Mouse (Mus musculus) myocyte (in vitro differentiated cells): Measurements from ENCODE around the gene Selenow.

Experiments used
- CEBPB ChIP-seq: IDR thresholded peaks from 2 replicates; pipeline ENCODE4 v1.6.1; 2011; ENCODE audit warnings: mild to moderate bottlenecking, moderate library complexity; ENCODE audit not compliant: poor library complexity, insufficient read depth, severe bottlenecking
- MAX ChIP-seq: IDR thresholded peaks from one replicate; pipeline ENCODE4 v1.6.1; 2011; ENCODE audit warnings: low read depth, mild to moderate bottlenecking, control low read depth
- MYOD1 ChIP-seq, 3 experiments: IDR thresholded peaks; one replicate each; pipeline ENCODE4 v1.6.1; 2011; ENCODE audit warnings: control low read depth in 2 of 3, low read depth in 2 of 3, mild to moderate bottlenecking in 2 of 3, moderate library complexity in 1 of 3; ENCODE audit not compliant: insufficient read length in 2 of 3, control insufficient read depth in 1 of 3
- MYOG ChIP-seq, 3 experiments: IDR thresholded peaks; one replicate each; pipeline ENCODE4 v1.6.1; 2011; ENCODE audit warnings: control low read depth in 2 of 3, low read depth in 2 of 3, mild to moderate bottlenecking in 2 of 3; ENCODE audit not compliant: insufficient read length in 2 of 3, control insufficient read depth in 1 of 3, insufficient read depth in 1 of 3
- POLR2A ChIP-seq: IDR thresholded peaks from one replicate; pipeline ENCODE4 v1.6.1; 2011; ENCODE audit warnings: low read depth, mild to moderate bottlenecking, control low read depth, moderate library complexity; ENCODE audit not compliant: insufficient read length
- POLR2AphosphoS2 ChIP-seq: IDR thresholded peaks from one replicate; pipeline ENCODE4 v1.6.1; 2011; ENCODE audit warnings: low read depth, control low read depth; ENCODE audit not compliant: insufficient read length
- REST ChIP-seq: IDR thresholded peaks from one replicate; pipeline ENCODE4 v1.6.1; 2011; ENCODE audit warnings: mild to moderate bottlenecking, control low read depth, moderate library complexity; ENCODE audit not compliant: insufficient read depth, insufficient read length
- SRF ChIP-seq: IDR thresholded peaks from one replicate; pipeline ENCODE4 v1.6.1; 2011; ENCODE audit warnings: low read depth; ENCODE audit not compliant: control insufficient read depth, insufficient read length
- TCF12 ChIP-seq: IDR thresholded peaks from one replicate; pipeline ENCODE4 v1.6.1; 2011; ENCODE audit warnings: mild to moderate bottlenecking, control low read depth; ENCODE audit not compliant: poor library complexity, insufficient read depth, severe bottlenecking
- USF1 ChIP-seq: IDR thresholded peaks from one replicate; pipeline ENCODE4 v1.6.1; 2011; ENCODE audit warnings: low read depth, mild to moderate bottlenecking, control low read depth, moderate library complexity

DNA sequence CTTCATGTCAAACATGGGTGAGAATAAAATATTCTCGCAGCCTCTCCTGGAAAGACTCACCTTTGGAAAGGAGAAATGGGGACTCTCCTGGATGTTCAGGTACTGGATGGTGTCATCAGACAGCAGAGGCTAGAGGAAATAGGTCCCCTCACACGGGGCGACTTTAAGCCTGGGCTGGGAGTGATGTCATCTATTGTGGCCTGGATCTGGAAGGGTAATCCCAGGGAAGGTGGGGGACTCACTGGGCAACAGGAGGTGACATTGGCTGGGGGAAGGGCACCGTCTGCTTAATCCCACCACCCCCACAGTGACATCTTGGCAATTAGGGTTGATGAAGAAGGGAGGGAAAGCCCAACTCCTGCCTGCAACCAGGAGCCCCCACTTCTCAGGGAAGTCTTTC is 42.4 kb downstream of the Selenow start, which contains the start of gene Crx:
- TF ChIP-seq POLR2AphosphoS2 (no peak), SRF (no peak), REST (no peak), MAX (no peak), POLR2A (no peak), TCF12 (no peak), USF1 (no peak), MYOD1 (IDR thresholded peaks at IDR 0.05; ENCODE audit: control insufficient read depth in 1 of 3, insufficient read length in 2 of 3, low read depth in 2 of 3) (no peak), MYOG (IDR thresholded peaks at IDR 0.05; ENCODE audit: control insufficient read depth in 1 of 3, insufficient read depth in 1 of 3, insufficient read length in 2 of 3, low read depth in 2 of 3) (no peak), CEBPB (no peak)
